Comparison of ENCODE assay signal across 8 mouse cellular contexts in genomic region chr16:91618511-91619501, GRCm38 (mm10). TPM values are rescaled to one million over a fixed set of nuclear protein-coding genes. Genes with fewer than 3 reads are reported as not detected.
DNase-seq lines count a peak whose midpoint lies in the region; ATAC-seq and TF ChIP-seq lines count a peak whose summit lies in the region.

Gene Dnajc28 (minus strand): TSS chr16:91619026.

- WGBS in hindbrain, embryonic 16.5 days: 10% methylated on average over 39 of the region's 39 CpGs
- 12% methylated on average over 39 of the region's 39 CpGs for WGBS in macrophage (ENCODE audit: missing documents)

- peak within 1 kb of the TSS; percentile 73 for H3K9ac ChIP-seq in hindbrain, embryonic 16.5 days (ENCODE audit: low read depth, low read length)

- H3K36me3 ChIP-seq in hindbrain, embryonic 16.5 days (ENCODE audit: control insufficient read depth, insufficient read depth, low read length): peaks cover 19% of the 10 kb centered on the region
- peaks cover 25% of the 10 kb centered on the region; the same call in 1 of the 2 replicates for H3K36me3 ChIP-seq in macrophage (ENCODE audit: inconsistent target)

- intact Hi-C loops in left cerebral cortex, adult 2 months (cut with DNase I): loop anchor here (2.0 kb wide), 1 partner anchor 22 kb away; the partner anchor contains the start of gene Tmem50b

- H3K9me3 ChIP-seq in hindbrain, embryonic 16.5 days (ENCODE audit: control insufficient read depth, low read length): no peaks in the 10 kb centered on the region

- peak; percentile 95 for ATAC-seq in hindbrain, embryonic 16.5 days

- H3K4me2 ChIP-seq in hindbrain, embryonic 16.5 days (ENCODE audit: low read length): peak within 1 kb of the TSS; percentile 86

- H3K27me3 ChIP-seq in hindbrain, embryonic 16.5 days (replicated peaks; ENCODE audit: control insufficient read depth, insufficient read depth, low read length): no peaks in the 10 kb centered on the region

- no peak within 1 kb of the TSS for H3K27ac ChIP-seq in hindbrain, embryonic 16.5 days (ENCODE audit: low read depth, low read length)
- peak within 1 kb of the TSS; percentile 87 for H3K27ac ChIP-seq in left cerebral cortex, adult 2 months
- H3K27ac ChIP-seq in macrophage: no peak within 1 kb of the TSS

- peaks cover 45% of the 10 kb centered on the region; the same call in 1 of the 2 replicates for H3K79me2 ChIP-seq in macrophage (ENCODE audit: inconsistent target)

- no peak for TF ChIP-seq CTCF in left cerebral cortex, adult 2 months (IDR thresholded peaks at IDR 0.05)

- H3K4me3 ChIP-seq in hindbrain, embryonic 16.5 days (ENCODE audit: low read length): peak within 1 kb of the TSS; percentile 57
- H3K4me3 ChIP-seq in left cerebral cortex, adult 2 months: peak within 1 kb of the TSS; percentile 64
- peak within 1 kb of the TSS; percentile 63 for H3K4me3 ChIP-seq in macrophage (ENCODE audit: inconsistent target)

- peaks cover 6% of the 10 kb centered on the region for H3K4me1 ChIP-seq in hindbrain, embryonic 16.5 days (ENCODE audit: control insufficient read depth, insufficient read depth, low read depth, low read length)

- peak; percentile 87 for DNase-seq in ZHBTc4 (ENCODE audit: low read depth, low spot score)
- DNase-seq in cerebellum, postnatal 4 days (ENCODE audit: low spot score in 2 of 2): peak; percentile 33 to 73
- peak; percentile 82 for DNase-seq in gastrocnemius, adult 18-20 months (ENCODE audit: low spot score)
- peak; percentile 78 to 83 for DNase-seq in left cerebral cortex, adult 2 months (ENCODE audit: extremely low spot score in 1 of 2, low spot score in 2 of 2)
- DNase-seq in right cerebral cortex, adult 18-20 months: peak; percentile 88
- peak; percentile 79 for DNase-seq in urinary bladder, postnatal 14 days (ENCODE audit: low spot score)

RNA-seq across cellular contexts. Expression of gene Dnajc28, which starts in this region (rescaled TPM):
- 10 to 100 TPM; 19.8 to 20.5 TPM for total RNA-seq in gastrocnemius, adult 18-20 months (2021)
- polyA plus RNA-seq in hindbrain, embryonic 16.5 days (2015; fragmentation: Nextera tagmentation; extraction: Ambion mirVana): 5.8 and 6.5 TPM in 2 replicates
- total RNA-seq in left cerebral cortex, adult 2 months (2021): 1 to 10 TPM; 9.0 to 9.8 TPM
- 1 to 10 TPM in 9 of 26 experiments, under 1 TPM in 10, not detected in 7; 0.22 to 6.6 (median 0.96) TPM for total RNA-seq in macrophage (2018; cell fraction: chromatin; rRNA removed)
- total RNA-seq in macrophage (2018; cell fraction: cytosol; rRNA removed): 1 to 10 TPM in 19 of 26 experiments, under 1 TPM in 7; 0.29 to 5.9 (median 1.6) TPM
- total RNA-seq in macrophage (2018; cell fraction: nucleus; rRNA removed): 1 to 10 TPM in 11 of 26 experiments, under 1 TPM in 15; 0.18 to 9.5 (median 0.78) TPM
- polyA plus RNA-seq in macrophage (2018): 1.9 to 6.9 TPM (median 5.2 TPM) in 3 replicates
